Mouse (Mus musculus): ENCODE measurements around the gene Reg3d. TPM values are rescaled to one million over a fixed set of nuclear protein-coding genes. Genes with fewer than 3 reads are reported as not detected.
"Not testable (repeated sequence)": the region's sequence is repeated elsewhere in the genome, so short reads cannot be mapped to it uniquely, and the experiment has no call there.

Gene Reg3d
- 1 to 10 TPM in 1 of 2 experiments, not detected in 1; 4.6 TPM for total RNA-seq (2021)
- long read RNA-seq, experiment 1, result 0 reads
- long read RNA-seq, experiment 2, result 0 reads

DNA sequence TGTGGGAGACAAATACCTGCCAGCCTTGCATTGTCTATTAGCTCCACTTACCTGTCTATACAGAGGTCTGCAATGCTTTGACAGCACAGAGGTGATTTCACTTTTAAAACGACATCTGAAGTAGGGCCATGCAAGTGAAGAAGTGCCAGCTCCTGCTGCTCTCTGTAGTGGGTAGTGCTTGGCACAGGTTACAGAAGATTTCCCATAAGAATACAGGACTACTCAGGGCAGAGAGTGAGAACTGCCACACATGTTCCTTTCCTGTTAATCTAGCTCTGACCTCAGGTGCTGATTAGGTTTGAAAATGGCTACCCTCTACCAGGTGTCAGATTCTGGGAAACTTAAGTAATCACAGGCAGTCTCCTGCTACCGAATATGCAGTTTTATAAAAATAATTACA is at the start of gene Reg3d:
Gene Reg3d, minus strand, starts transcription at position 101 of the 400 bp plus-strand sequence.
- DNase-seq (ENCODE audit: low spot score in 2 of 2), result no peak

GRCm38 (mm10) chr6:78425497-78425896 is 46.8 kb upstream of the Reg3d start:
- no peak for DNase-seq (ENCODE audit: low spot score in 2 of 2)

DNA sequence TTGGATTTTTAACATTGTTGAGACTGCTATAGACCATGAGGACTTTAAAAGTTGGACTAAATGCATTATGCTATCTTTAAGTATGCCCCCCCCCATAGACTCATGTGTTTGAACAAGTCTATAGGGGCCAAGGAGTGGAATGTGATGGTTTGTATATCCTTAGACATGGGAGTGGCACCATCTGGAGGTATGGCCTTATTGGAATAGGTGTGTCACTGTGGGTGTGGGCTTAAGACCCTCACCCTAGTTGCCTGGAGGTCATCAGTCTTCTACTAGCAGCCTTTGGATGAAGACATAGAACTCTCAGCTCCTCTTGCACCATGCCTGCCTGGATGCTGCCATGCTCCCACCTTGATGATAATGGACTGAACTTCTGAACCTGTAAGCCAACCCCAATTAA is 43.7 kb upstream of the Reg3d start, which contains the start of gene Reg1:
Gene Reg1, plus strand, starts transcription at position 301 of the 400 bp plus-strand sequence.
- DNase-seq (ENCODE audit: low spot score in 2 of 2), result not testable (repeated sequence)

- DNase-seq (ENCODE audit: low spot score in 2 of 2), result not testable (repeated sequence)
Observed at GRCm38 (mm10) chr6:78395323-78395722, 16.7 kb upstream of the Reg3d start, which contains the start of gene Reg2. Gene Reg2 (plus strand): TSS chr6:78395623.

GRCm38 (mm10) chr6:78385609-78386008 is 6.9 kb upstream of the Reg3d start:
- DNase-seq (ENCODE audit: low spot score in 2 of 2), result no peak

DNA sequence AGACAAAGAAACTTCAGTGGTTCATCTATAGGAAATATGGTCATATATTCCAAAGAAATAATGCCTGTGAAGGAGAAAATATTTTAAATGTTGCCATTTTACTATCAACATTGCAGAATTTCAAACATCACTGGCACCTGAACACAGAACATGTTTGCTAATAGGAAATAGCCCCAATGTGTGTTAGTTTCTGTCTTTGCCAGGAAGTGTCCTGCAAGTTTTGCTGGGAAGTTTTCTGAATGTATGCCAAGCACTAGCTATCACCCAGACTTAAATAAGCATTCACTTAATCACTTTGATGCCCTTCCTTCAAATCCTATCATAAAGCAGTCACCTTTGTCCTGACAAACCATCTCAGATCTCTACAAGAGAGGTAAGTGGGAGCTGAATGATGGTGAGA is 1.7 kb upstream of the Reg3d start, which contains the start of gene Reg3a:
Gene Reg3a, plus strand, starts transcription at position 301 of the 400 bp plus-strand sequence.
- no peak for DNase-seq (ENCODE audit: low spot score in 2 of 2)

DNA sequence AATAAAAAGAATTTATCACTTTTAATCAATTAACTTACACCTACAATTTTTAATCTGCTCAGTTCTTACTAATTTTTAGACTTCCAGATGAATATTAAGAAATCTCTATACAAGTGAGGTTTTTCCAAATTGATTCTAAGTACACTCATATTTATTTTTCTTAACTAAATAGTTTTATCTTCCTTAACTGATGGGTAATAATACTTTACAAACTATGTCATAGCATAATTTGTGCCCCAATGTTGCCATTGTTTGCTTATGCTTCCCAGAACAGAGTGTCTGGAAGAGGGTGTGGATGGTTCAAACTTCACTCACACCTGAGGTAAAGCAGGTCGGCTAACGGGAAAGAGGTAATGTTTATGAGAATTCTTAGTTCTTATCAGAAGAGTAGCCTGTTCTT is 8.3 kb downstream of the Reg3d start, which contains the start of gene Reg3b:
Gene Reg3b, plus strand, starts transcription at position 301 of the 400 bp plus-strand sequence.
- no peak for DNase-seq (ENCODE audit: low spot score in 2 of 2)

- no peak for DNase-seq (ENCODE audit: low spot score in 2 of 2)
Observed at GRCm38 (mm10) chr6:78361971-78362563, 16.6 kb downstream of the Reg3d start.

- DNase-seq (ENCODE audit: low spot score in 2 of 2), result no peak
Observed at GRCm38 (mm10) chr6:78341689-78342088, 37.0 kb downstream of the Reg3d start.

GRCm38 (mm10) chr6:78340296-78340695 is 38.4 kb downstream of the Reg3d start:
- no peak for DNase-seq (ENCODE audit: low spot score in 2 of 2)

DNA sequence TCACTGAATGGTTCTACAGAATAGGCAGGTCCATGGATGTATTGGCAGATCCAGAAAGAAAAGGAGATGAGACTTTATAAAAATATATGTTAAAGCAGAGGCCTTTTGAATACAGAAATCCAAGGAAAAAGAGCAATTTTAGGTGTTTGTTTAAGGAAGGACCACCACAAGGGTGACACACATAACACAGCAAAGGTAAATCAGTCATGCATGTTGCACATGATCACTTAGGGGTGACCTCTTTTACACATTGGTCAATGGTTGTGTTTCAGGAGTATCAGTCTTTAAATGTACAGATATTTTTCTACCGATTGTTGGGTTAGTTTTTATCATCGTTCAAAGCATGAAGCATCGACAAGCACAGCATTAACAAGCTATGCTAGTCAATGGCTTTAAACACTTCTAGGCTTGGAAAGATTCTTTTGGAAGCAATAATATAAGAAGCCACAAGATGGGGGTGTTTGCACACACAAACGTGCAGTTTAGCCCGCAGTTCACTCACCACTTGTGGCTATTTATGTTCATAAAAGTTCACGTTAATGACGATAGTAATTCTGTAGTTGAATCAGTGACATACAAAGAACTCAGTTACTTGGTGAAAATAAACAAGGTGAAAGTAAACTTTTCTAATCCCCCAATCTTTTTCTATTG is 46.6 kb downstream of the Reg3d start:
- DNase-seq (ENCODE audit: low spot score in 2 of 2), result no peak

GRCm38 (mm10) chr6:78329166-78329565 is 49.5 kb downstream of the Reg3d start:
- no peak for DNase-seq (ENCODE audit: low spot score in 2 of 2)

DNA sequence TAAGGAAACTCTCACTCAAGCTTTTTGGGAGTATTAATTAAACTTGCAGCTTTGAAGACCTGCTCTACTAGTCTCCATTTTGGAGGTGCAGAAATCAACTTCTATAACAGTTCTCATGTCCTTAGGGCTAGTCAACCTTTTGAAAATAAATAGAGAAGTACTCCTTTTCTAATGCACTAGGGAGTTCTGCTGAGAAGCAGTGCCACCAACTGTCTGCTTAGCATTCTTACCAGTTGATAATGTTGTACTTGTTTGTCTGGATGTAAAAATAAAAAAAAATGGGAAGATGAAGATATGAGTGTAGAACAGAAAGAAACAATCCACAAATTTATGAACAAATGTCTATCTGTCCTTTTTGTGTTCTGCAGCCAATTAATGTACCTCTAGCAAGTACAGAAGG is 50.9 kb downstream of the Reg3d start:
- no peak for DNase-seq (ENCODE audit: low spot score in 2 of 2)

Other genes starting within 250 kb of the Reg3d start
- gene Reg3b, start 8.2 kb downstream of the Reg3d start, total RNA-seq (2021), result not detected
- gene Reg3a, start 1.8 kb upstream of the Reg3d start, total RNA-seq (2021), result not detected
- gene Reg2, start 16.8 kb upstream of the Reg3d start, total RNA-seq (2021), result under 1 TPM in 1 of 2 experiments, not detected in 1; 0.92 TPM
- 100 to 1,000 TPM in 1 of 2 experiments, not detected in 1; 530 TPM for gene Reg1, start 43.8 kb upstream of the Reg3d start, total RNA-seq (2021)
- not detected for gene Reg3g, start 90.0 kb upstream of the Reg3d start, total RNA-seq (2021)